Mouse (Mus musculus) CH12.LX (cell line): ENCODE data around the gene Mthfd2.
A peak's percentile ranks its signal among the peaks of the same experiment; 100 is the strongest.

Experiments
- CTCF ChIP-seq, 2 experiments: IDR thresholded peaks in 1 of 2; conservative IDR thresholded peaks in 1 of 2; 2 replicates each; pipeline ENCODE4 v1.5.1; 2011 to 2012; ENCODE audit warnings: low read depth in 2 of 2, low read length in 2 of 2, improper control_type of control experiment in 1 of 2, inconsistent platforms in 1 of 2, mild to moderate bottlenecking in 1 of 2, moderate library complexity in 1 of 2
- ELF1 ChIP-seq: IDR thresholded peaks from 2 replicates; pipeline ENCODE4 v1.6.1; 2014; ENCODE audit warnings: low read depth, mild to moderate bottlenecking, inconsistent platforms, low read length, improper control_type of control experiment
- MEF2A ChIP-seq: IDR thresholded peaks from 2 replicates; pipeline ENCODE4 v1.6.1; 2014; ENCODE audit warnings: low read depth, mild to moderate bottlenecking, inconsistent platforms, low read length, improper control_type of control experiment, borderline replicate concordance
- MXI1 ChIP-seq: IDR thresholded peaks from 2 replicates; pipeline ENCODE4 v1.6.1; 2011; ENCODE audit warnings: mild to moderate bottlenecking, low read depth, low read length, improper control_type of control experiment
- POLR2A ChIP-seq: IDR thresholded peaks from 2 replicates; pipeline ENCODE4 v1.6.1; 2011; ENCODE audit warnings: low read depth, mild to moderate bottlenecking, improper control_type of control experiment, low read length
- RAD21 ChIP-seq: IDR thresholded peaks from 2 replicates; pipeline ENCODE4 v1.6.1; 2011; ENCODE audit warnings: low read depth, mild to moderate bottlenecking, low read length, improper control_type of control experiment, moderate library complexity

DNA sequence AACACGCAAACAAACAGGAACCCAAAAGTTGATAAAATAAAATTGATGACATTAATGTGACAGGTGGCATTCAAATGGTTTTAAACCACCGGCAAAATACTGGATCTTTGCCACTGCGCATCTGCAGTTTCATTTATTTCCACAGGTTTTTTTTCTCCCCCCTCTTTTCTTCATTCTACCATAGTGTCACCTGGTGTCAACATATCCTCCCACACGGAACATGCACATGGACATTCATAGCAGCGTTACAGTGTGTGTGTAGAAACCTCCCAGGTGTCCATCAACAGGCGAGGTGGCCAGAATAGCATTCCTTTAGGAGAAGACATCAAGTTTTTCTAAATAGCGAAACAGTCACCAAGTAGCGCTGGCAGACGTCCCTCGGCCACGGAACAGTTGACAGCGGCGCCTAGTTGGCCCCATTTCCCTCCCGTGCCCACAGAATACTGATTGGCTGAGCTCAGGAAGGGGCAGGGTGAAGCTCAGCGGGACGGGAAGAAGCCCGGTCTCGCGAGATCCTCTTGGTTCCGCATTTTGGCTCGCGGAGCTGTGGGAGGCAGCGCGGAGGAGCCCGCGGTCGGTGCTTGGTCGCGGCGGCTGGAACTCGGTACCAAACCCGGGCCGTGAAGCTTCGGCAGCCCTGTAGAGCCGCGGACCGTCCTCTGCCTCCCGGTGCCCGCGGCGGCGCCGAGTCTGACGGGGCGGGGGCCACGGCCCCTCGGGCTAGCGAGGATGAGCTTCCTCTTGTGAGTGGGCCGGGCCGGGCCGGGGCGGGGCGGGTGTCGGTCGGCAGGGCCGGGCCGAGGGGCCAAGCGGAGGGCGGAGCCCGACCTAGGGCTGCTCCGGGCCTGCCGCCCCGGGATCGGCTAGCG, at the start of gene Mthfd2, which contains the start of gene Mob1a:
- TF ChIP-seq MXI1, result peak; percentile 92
- no peak for TF ChIP-seq RAD21
- TF ChIP-seq CTCF (conservative IDR thresholded peaks at IDR 0.05 in 1 of 2, IDR thresholded peaks at IDR 0.05 in 1 of 2; ENCODE audit: low read depth in 2 of 2, low read length in 2 of 2), result no peak
- TF ChIP-seq ELF1, result peak; percentile 95
- TF ChIP-seq POLR2A, result peak; percentile 98
- TF ChIP-seq MEF2A, result no peak; the same call in 1 of the 2 replicates
